Mouse (Mus musculus) small intestine, adult 2 months (tissue): ENCODE data around the gene Apoh. TPM values are rescaled to one million over a fixed set of nuclear protein-coding genes. Genes with fewer than 3 reads are reported as not detected.

Source experiments
- H3K27ac ChIP-seq: fragments of 200-500 bp; 2 replicates; pipeline ENCODE4 v1.5.1; 2012; ENCODE audit warnings: low read depth, low read length, control low read depth, inconsistent platforms; ENCODE audit not compliant: insufficient read depth
- H3K27me3 ChIP-seq: fragments of 200-500 bp; 2 replicates; pipeline ENCODE4 v1.6.1; 2012; ENCODE audit warnings: mild to moderate bottlenecking, moderate library complexity, low read length, inconsistent platforms; ENCODE audit not compliant: control insufficient read depth, insufficient read depth
- H3K36me3 ChIP-seq: fragments of 200-500 bp; 2 replicates; pipeline ENCODE4 v1.6.1; 2012; ENCODE audit warnings: mild to moderate bottlenecking, low read length, control low read depth, inconsistent platforms; ENCODE audit not compliant: control insufficient read depth, insufficient read depth
- H3K4me1 ChIP-seq: fragments of 200-500 bp; 2 replicates; pipeline ENCODE4 v1.6.1; 2012; ENCODE audit warnings: low read length, inconsistent platforms, mixed read lengths; ENCODE audit not compliant: control insufficient read depth, insufficient read depth, insufficient read length
- H3K4me3 ChIP-seq: fragments of 200-500 bp; 2 replicates; pipeline ENCODE4 v1.5.1; 2012; ENCODE audit warnings: low read depth, mild to moderate bottlenecking, control low read depth, inconsistent platforms, low read length, moderate library complexity
- CTCF ChIP-seq: fragments of 200-500 bp; IDR thresholded peaks from 2 replicates; pipeline ENCODE4 v1.5.1; 2012; ENCODE audit warnings: low read depth, mild to moderate bottlenecking, control low read depth, inconsistent platforms, low read length, moderate library complexity, mixed read lengths; ENCODE audit not compliant: insufficient replicate concordance, insufficient read length; ENCODE audit errors: extremely low read depth
- POLR2A ChIP-seq: fragments of 200-500 bp; IDR thresholded peaks from 2 replicates; pipeline ENCODE4 v1.6.1; 2012; ENCODE audit warnings: low read depth, mild to moderate bottlenecking, control low read depth, inconsistent platforms, low read length, moderate library complexity
- WGBS: fragments of 180-500 bp; shearing (Covaris S2); methylation state at CpG from one replicate; pipeline ENCODE4 v1.1.7; 2018; 5-methylcytosine and 5-hydroxymethylcytosine counted together
- polyA plus RNA-seq: library from polyadenylated mRNA; depleted of rRNA; stranded (reverse); fragments of >200 nt; gene quantifications from 2 replicates; pipeline ENCODE4 v1.2.3, GENCODE M21; 2012

The Apoh gene
- polyA plus RNA-seq, 1 experiment: 3.4 TPM

GRCm38 (mm10) chr11:108360983-108361382 is 17.8 kb downstream of the Apoh start:
- no peak for TF ChIP-seq CTCF
- TF ChIP-seq POLR2A: no peak
- H3K27me3 ChIP-seq: no peaks in the 10 kb centered on the region
- H3K4me3 ChIP-seq: no peak overlapping the region

DNA sequence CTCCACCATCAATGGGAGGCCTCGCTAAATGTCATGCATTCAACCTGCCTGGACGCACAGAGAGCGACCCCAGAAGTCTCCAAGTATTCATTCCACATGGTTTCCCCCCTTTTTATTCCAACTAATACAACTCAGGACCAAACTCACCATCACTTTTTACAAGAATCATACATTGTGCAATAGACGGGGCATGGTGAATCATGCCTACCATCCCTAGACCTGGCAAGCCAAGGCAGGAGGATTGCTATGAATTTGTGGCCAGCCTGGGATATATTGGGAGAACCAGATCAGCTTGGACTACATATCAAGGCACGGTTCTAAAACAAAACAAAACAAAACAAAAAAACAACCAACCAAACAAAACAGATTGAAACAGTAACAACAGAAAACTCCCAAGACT is 19.8 kb downstream of the Apoh start:
- H3K36me3 ChIP-seq: no peaks in the 10 kb centered on the region
- H3K27ac ChIP-seq: no peak overlapping the region
- WGBS: 97% methylated on average over 5 of the region's 5 CpGs
- no peak overlapping the region for H3K4me3 ChIP-seq
- TF ChIP-seq CTCF (no peak), POLR2A (no peak)
- H3K4me1 ChIP-seq: peaks cover 13% of the 10 kb centered on the region; the same call in 1 of the 2 replicates
- H3K27me3 ChIP-seq: no peaks in the 10 kb centered on the region

More at GRCm38 (mm10) chr11:108360983-108361382, 17.8 kb downstream of the Apoh start:
- WGBS: 93% methylated on average over 4 of the region's 4 CpGs
- H3K4me1 ChIP-seq: peaks cover 13% of the 10 kb centered on the region; the same call in 1 of the 2 replicates
- no peak overlapping the region for H3K27ac ChIP-seq
- H3K36me3 ChIP-seq: no peaks in the 10 kb centered on the region

- Histone ChIP-seq H3K36me3 (no peaks in the 10 kb centered on the region), H3K4me1 (peaks cover 8% of the 10 kb centered on the region; the same call in 1 of the 2 replicates), H3K27me3 (no peaks in the 10 kb centered on the region), H3K27ac (no peak overlapping the region), H3K4me3 (no peak overlapping the region)
- TF ChIP-seq CTCF: no peak
- no peak for TF ChIP-seq POLR2A
- WGBS: 85% methylated on average over 4 of the region's 4 CpGs
These were observed 20.8 kb downstream of the Apoh start for GRCm38 (mm10) chr11:108363991-108364390.

DNA sequence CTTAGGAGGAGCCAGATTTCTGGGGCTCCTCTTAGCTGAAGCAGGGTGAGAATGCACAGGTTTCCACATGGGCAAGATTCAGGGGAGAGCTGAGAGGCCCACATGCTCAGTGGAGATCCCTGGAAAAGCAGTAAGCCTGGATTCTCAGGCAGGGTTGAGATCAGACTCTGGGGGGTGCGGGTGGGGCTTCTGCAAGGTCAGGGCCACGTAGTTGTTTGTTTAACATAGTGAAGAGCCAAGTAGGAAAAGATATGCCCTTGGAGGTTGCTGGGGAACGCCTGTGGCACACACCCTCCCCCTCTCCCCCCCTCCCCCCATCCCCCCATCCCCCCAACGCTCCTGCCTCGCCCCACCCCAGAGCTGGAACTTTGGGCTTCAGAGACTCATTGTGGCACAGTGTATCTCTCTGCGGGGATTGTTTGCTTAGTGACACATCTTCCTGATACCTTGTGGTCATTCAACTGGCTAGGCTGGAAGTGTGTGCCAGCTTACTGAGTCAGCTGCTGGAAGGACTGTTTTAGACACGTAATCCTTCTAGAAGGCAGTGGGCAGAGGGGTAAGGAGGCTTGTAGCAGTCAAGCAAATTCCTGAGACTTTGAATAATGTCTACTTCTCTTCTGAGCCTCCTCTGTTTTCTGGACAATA is 21.9 kb downstream of the Apoh start:
- WGBS: 15% methylated on average over 7 of the region's 7 CpGs
- Histone ChIP-seq H3K36me3 (no peaks in the 10 kb centered on the region), H3K4me1 (peaks cover 8% of the 10 kb centered on the region; the same call in 1 of the 2 replicates), H3K27me3 (no peaks in the 10 kb centered on the region), H3K27ac (0 out of 2 replicates have a peak overlapping the region, but pooled peaks have one; percentile 6), H3K4me3 (no peak overlapping the region)
- TF ChIP-seq POLR2A: no peak
- no peak for TF ChIP-seq CTCF

GRCm38 (mm10) chr11:108365600-108365999 is 22.4 kb downstream of the Apoh start:
- 27% methylated on average over 7 of the region's 7 CpGs for WGBS
- Histone ChIP-seq H3K4me1 (peaks cover 8% of the 10 kb centered on the region; the same call in 1 of the 2 replicates), H3K27ac (no peak overlapping the region), H3K27me3 (no peaks in the 10 kb centered on the region), H3K36me3 (no peaks in the 10 kb centered on the region), H3K4me3 (no peak overlapping the region)
- TF ChIP-seq CTCF (no peak), POLR2A (no peak)

DNA sequence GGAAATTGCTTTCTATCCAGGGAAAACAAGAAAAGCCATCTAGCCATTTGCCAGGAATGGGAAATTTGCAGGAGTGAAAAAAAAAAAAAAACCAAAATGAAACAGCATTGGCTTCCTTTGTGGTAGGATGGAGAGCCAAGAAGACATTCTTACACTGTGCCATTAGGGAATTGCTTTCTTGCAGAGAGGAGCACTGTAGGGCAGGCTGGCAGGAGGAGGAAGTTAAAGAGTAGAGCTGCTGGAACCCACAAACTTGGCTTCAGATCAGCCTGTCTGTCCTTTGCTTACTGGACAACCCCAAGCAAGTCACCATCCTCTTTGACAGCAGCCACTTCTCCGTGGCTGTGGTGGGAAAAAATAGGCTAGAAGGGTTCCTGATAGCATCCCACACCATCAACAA is 23.9 kb downstream of the Apoh start:
- H3K4me1 ChIP-seq: peaks cover 8% of the 10 kb centered on the region; the same call in 1 of the 2 replicates
- TF ChIP-seq POLR2A (no peak), CTCF (no peak)
- H3K36me3 ChIP-seq: no peaks in the 10 kb centered on the region
- no peak overlapping the region for H3K4me3 ChIP-seq
- no peak overlapping the region for H3K27ac ChIP-seq
- no peaks in the 10 kb centered on the region for H3K27me3 ChIP-seq
- 50% methylated on average over 1 of the region's 1 CpGs for WGBS

GRCm38 (mm10) chr11:108376815-108377214 is 33.7 kb downstream of the Apoh start:
- whole genome bisulfite sequencing: 85% methylated on average over 7 of the region's 7 CpGs
- no peak overlapping the region for H3K4me3 ChIP-seq
- TF ChIP-seq POLR2A: no peak
- TF ChIP-seq CTCF: no peak
- no peaks in the 10 kb centered on the region for H3K27me3 ChIP-seq
- no peak overlapping the region for H3K27ac ChIP-seq
- H3K4me1 ChIP-seq: no peaks in the 10 kb centered on the region
- H3K36me3 ChIP-seq: no peaks in the 10 kb centered on the region
